Mouse (Mus musculus) intestine, postnatal 0 days (tissue): Measurements from ENCODE around the gene Ctdspl. TPM values are rescaled to one million over a fixed set of nuclear protein-coding genes. Genes with fewer than 3 reads are reported as not detected.

Source experiments
- ATAC-seq: fragments of 200-750 bp; cut with Nextera tagmentation; 2 replicates; pipeline ENCODE4 v1.8.0; 2017; ENCODE audit warnings: mild to moderate bottlenecking, moderate TSS enrichment, moderate library complexity
- H3K27ac ChIP-seq: fragments of 300-500 bp; sonication (generic); 2 replicates; pipeline ENCODE4 v1.5.1; 2014; ENCODE audit warnings: mild to moderate bottlenecking, low read depth, low read length, moderate library complexity
- H3K27me3 ChIP-seq: fragments of 300-500 bp; sonication (generic); replicated peaks from 2 replicates; pipeline ENCODE4 v1.6.1; 2014; ENCODE audit warnings: low read length, mixed read lengths; ENCODE audit not compliant: control insufficient read depth, insufficient read depth
- H3K36me3 ChIP-seq: fragments of 300-500 bp; sonication (generic); 2 replicates; pipeline ENCODE4 v1.6.1; 2014; ENCODE audit warnings: mild to moderate bottlenecking, moderate library complexity; ENCODE audit not compliant: control insufficient read depth, insufficient read depth
- H3K4me1 ChIP-seq: fragments of 300-500 bp; sonication (generic); replicated peaks from 2 replicates; pipeline ENCODE4 v1.6.1; 2014; ENCODE audit warnings: antibody characterized with exemption, low read length, mixed read lengths; ENCODE audit not compliant: control insufficient read depth, insufficient read depth
- H3K4me2 ChIP-seq: fragments of 300-500 bp; sonication (generic); replicated peaks from 2 replicates; pipeline ENCODE4 v1.6.1; 2014; ENCODE audit warnings: low read depth, mild to moderate bottlenecking, moderate library complexity
- H3K4me3 ChIP-seq: fragments of 300-500 bp; sonication (generic); 2 replicates; pipeline ENCODE4 v1.5.1; 2014; ENCODE audit warnings: low read depth, low read length
- H3K9ac ChIP-seq: fragments of 300-500 bp; sonication (generic); 2 replicates; pipeline ENCODE4 v1.6.1; 2014; ENCODE audit warnings: mild to moderate bottlenecking, low read depth, low read length
- H3K9me3 ChIP-seq: fragments of 300-500 bp; sonication (generic); 2 replicates; pipeline ENCODE4 v1.6.1; 2016; ENCODE audit warnings: mixed run types; ENCODE audit not compliant: control insufficient read depth
- CTCF ChIP-seq: sonication (generic); IDR thresholded peaks from 2 replicates; pipeline ENCODE4 v1.5.1; 2016; ENCODE audit warnings: low read depth, mild to moderate bottlenecking, control low read depth, antibody characterized with exemption, moderate library complexity
- WGBS: fragments of 180-500 bp; shearing (Covaris S2); extraction: QIAGEN DNeasy Blood & Tissue Kit; methylation state at CpG from one replicate; pipeline ENCODE4 v1.1.7; 2014; 5-methylcytosine and 5-hydroxymethylcytosine counted together
- polyA plus RNA-seq: library from polyadenylated mRNA; unstranded; fragments of >200 nt; fragmentation: Nextera tagmentation; extraction: Ambion mirVana; gene quantifications from 2 replicates; pipeline ENCODE4 v1.2.1, GENCODE M21; 2015

The Ctdspl gene
- polyA plus RNA-seq, 1 experiment from 2014 or later, result 17.0 TPM

DNA sequence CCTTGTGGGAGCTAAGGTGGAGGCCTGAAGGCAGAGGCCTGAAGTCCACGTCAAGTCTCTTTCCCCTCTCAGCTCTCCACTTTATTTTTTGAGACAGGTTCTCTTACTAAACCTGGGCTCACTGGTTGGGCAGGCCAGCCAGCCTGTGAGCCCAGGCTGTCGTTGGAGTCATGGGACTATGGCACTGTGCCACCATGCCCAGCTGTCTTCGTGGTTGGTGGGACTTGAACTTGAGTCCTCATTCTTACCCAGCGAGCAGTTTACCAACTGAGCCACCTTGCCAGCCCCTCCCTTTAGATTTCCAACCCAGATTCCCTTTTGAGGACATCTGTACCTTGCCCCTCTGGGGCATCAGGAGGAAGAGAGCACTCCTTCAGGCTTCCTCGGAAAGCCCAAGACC is 47.3 kb downstream of the Ctdspl start:
- Histone ChIP-seq H3K27ac (no peak overlapping the region), H3K36me3 (no peaks in the 10 kb centered on the region; the same call in 1 of the 2 replicates), H3K4me2 (no peak overlapping the region), H3K4me1 (0 out of 2 replicates have a peak, but pooled peaks cover 6% of the 10 kb centered on the region), H3K27me3 (no peaks in the 10 kb centered on the region), H3K4me3 (no peak overlapping the region), H3K9me3 (no peaks in the 10 kb centered on the region), H3K9ac (no peak overlapping the region)
- 60% methylated on average over 5 of the region's 5 CpGs for WGBS
- ATAC-seq, result no peak
- no peak for TF ChIP-seq CTCF

DNA sequence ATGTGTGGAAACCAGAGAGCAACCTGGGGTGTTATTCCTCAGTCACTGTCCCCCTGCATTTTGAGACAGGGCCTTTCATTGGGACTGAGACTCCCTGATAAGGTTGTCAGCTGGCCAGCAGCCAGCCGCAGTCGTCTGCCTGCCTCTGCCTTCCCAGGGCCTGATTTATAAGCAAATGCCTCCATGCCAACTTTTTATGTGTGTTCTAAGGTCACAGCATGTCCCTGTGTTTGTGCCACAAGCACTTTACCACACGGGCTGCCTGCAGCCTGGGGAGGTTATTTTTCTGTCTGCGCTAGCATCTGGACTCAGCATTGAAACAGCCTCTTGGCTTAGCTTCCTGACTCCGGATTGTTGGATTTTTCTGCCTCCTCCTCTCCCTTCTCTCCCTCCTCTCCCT is 47.9 kb downstream of the Ctdspl start:
- Histone ChIP-seq H3K36me3 (no peaks in the 10 kb centered on the region; the same call in 1 of the 2 replicates), H3K4me1 (0 out of 2 replicates have a peak, but pooled peaks cover 6% of the 10 kb centered on the region), H3K4me2 (no peak overlapping the region), H3K9me3 (no peaks in the 10 kb centered on the region), H3K27me3 (no peaks in the 10 kb centered on the region), H3K9ac (no peak overlapping the region), H3K4me3 (no peak overlapping the region), H3K27ac (no peak overlapping the region)
- no peak for TF ChIP-seq CTCF
- ATAC-seq, result no peak
- WGBS, result 36% methylated on average over 5 of the region's 5 CpGs

GRCm38 (mm10) chr9:118975211-118975671 is 49.0 kb downstream of the Ctdspl start:
- Histone ChIP-seq H3K9ac (no peak overlapping the region), H3K36me3 (no peaks in the 10 kb centered on the region; the same call in 1 of the 2 replicates), H3K27me3 (no peaks in the 10 kb centered on the region), H3K4me2 (no peak overlapping the region), H3K9me3 (no peaks in the 10 kb centered on the region), H3K27ac (no peak overlapping the region), H3K4me1 (peaks cover 6% of the 10 kb centered on the region; the same call in 1 of the 2 replicates), H3K4me3 (no peak overlapping the region)
- 69% methylated on average over 11 of the region's 11 CpGs for WGBS
- ATAC-seq, result no peak
- TF ChIP-seq CTCF, result no peak

DNA sequence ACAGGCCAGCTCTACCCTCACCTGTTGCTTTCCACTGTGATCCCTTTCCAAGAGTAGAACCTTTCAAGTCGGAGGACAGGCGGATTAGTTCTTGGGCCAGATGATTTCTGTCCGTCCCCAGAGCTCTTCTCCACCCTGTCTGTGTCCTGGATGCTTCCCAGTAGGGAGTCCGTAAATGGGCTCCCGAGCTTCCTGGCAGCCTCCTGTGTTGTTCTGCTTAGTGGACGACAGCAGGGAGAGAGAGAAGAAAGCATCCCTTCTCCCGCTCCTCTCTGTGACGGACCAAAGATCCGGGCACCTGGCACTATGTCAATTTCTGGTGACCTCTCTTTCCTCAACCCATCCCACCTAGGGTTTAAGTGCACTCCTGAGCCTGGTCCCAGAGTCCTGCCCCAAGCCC is 49.5 kb downstream of the Ctdspl start:
- Histone ChIP-seq H3K36me3 (no peaks in the 10 kb centered on the region; the same call in 1 of the 2 replicates), H3K4me2 (no peak overlapping the region), H3K9ac (no peak overlapping the region), H3K4me1 (peaks cover 8% of the 10 kb centered on the region; the same call in 1 of the 2 replicates), H3K27me3 (no peaks in the 10 kb centered on the region), H3K9me3 (no peaks in the 10 kb centered on the region), H3K4me3 (no peak overlapping the region), H3K27ac (no peak overlapping the region)
- WGBS, result 61% methylated on average over 9 of the region's 9 CpGs
- no peak for TF ChIP-seq CTCF
- no peak for ATAC-seq

GRCm38 (mm10) chr9:118976561-118976960 is 50.3 kb downstream of the Ctdspl start:
- H3K4me3 ChIP-seq, result no peak overlapping the region

GRCm38 (mm10) chr9:118977425-118977824 is 51.2 kb downstream of the Ctdspl start:
- WGBS, result 96% methylated on average over 7 of the region's 7 CpGs
- no peak for ATAC-seq
- H3K27me3 ChIP-seq, result no peaks in the 10 kb centered on the region
- TF ChIP-seq CTCF, result no peak
- H3K4me2 ChIP-seq, result no peak overlapping the region
- H3K27ac ChIP-seq, result no peak overlapping the region
- peaks cover 5% of the 10 kb centered on the region; the same call in 1 of the 2 replicates for H3K4me1 ChIP-seq
- H3K9me3 ChIP-seq, result no peaks in the 10 kb centered on the region
- H3K9ac ChIP-seq, result no peak overlapping the region
- no peak overlapping the region for H3K4me3 ChIP-seq
- H3K36me3 ChIP-seq, result no peaks in the 10 kb centered on the region; the same call in 1 of the 2 replicates

More at GRCm38 (mm10) chr9:118976561-118976960, 50.3 kb downstream of the Ctdspl start:
- TF ChIP-seq CTCF, result no peak
- Histone ChIP-seq H3K27me3 (no peaks in the 10 kb centered on the region), H3K4me2 (no peak overlapping the region), H3K4me1 (peaks cover 8% of the 10 kb centered on the region; the same call in 1 of the 2 replicates), H3K9ac (no peak overlapping the region), H3K27ac (no peak overlapping the region), H3K9me3 (no peaks in the 10 kb centered on the region), H3K36me3 (no peaks in the 10 kb centered on the region; the same call in 1 of the 2 replicates)
- ATAC-seq, result no peak
- WGBS, result 78% methylated on average over 7 of the region's 7 CpGs
